In genomic region chr9:102211296-102212035, GRCm38 (mm10) we compare ENCODE assay signal across 12 mouse cellular contexts.
DNase-seq lines count a peak whose midpoint lies in the region; ATAC-seq and TF ChIP-seq lines count a peak whose summit lies in the region.
"Had no signal": no experiment of that assay in that cellular context is flagged by ENCODE, and none has a peak within 500 bp of the region (broad histone marks: within the 10 kb centered on the region; RNA-seq: fewer than 3 reads in every experiment).

No protein-coding gene starts in this region.

- no peaks in the 10 kb centered on the region for H3K27me3 ChIP-seq in embryonic facial prominence, embryonic 12.5 days
- H3K27me3 ChIP-seq in hindbrain, embryonic 15.5 days: no peaks in the 10 kb centered on the region

- no peaks in the 10 kb centered on the region for H3K36me3 ChIP-seq in embryonic facial prominence, embryonic 12.5 days
- H3K36me3 ChIP-seq in hindbrain, embryonic 15.5 days: no peaks in the 10 kb centered on the region

- intact Hi-C loops in left cerebral cortex, postnatal 25 days (cut with DNase I): no loop called here
- intact Hi-C loops in gastrocnemius, adult 2 months (cut with DNase I): no loop called here

- peak; percentile 89 for ATAC-seq in embryonic facial prominence, embryonic 12.5 days (ENCODE audit: insufficient number of reproducible peaks, insufficient read depth, low FRiP score, low TSS enrichment)
- peak; percentile 92 for ATAC-seq in hindbrain, embryonic 15.5 days (ENCODE audit: low FRiP score, low read depth)
- ATAC-seq: CD4-positive, CD25-positive, alpha-beta regulatory T cell, adult 4 months had no signal

- 18% methylated on average over 10 of the region's 10 CpGs for WGBS in embryonic facial prominence, embryonic 12.5 days
- WGBS in hindbrain, embryonic 15.5 days: 10% methylated on average over 10 of the region's 10 CpGs

- no peak overlapping the region for H3K4me2 ChIP-seq in embryonic facial prominence, embryonic 12.5 days (replicated peaks)
- no peak overlapping the region for H3K4me2 ChIP-seq in hindbrain, embryonic 15.5 days

- peak; percentile 17 for DNase-seq in left cerebral cortex, adult 11 months (ENCODE audit: low spot score)
- no peak for DNase-seq in left cerebral cortex, postnatal 25 days (ENCODE audit: low spot score in 2 of 2)
- peak; percentile 46 for DNase-seq in neural tube, embryonic 10.5 days (ENCODE audit: extremely low spot score, low spot score)
- no peak for DNase-seq in cerebellum, postnatal 25 days
- DNase-seq in cerebellum, adult 9-11 months: no peak
- DNase-seq in gastrocnemius, adult 2 months: no peak
- DNase-seq: heart, postnatal 10 days; lung, postnatal 14 days; thymus, adult 2 months had no signal

- no peak for TF ChIP-seq CTCF in gastrocnemius, adult 2 months (IDR thresholded peaks at IDR 0.05)

- peaks cover 9% of the 10 kb centered on the region for H3K4me1 ChIP-seq in embryonic facial prominence, embryonic 12.5 days
- H3K4me1 ChIP-seq in hindbrain, embryonic 15.5 days (replicated peaks): peaks cover 22% of the 10 kb centered on the region

- no peak overlapping the region for H3K4me3 ChIP-seq in embryonic facial prominence, embryonic 12.5 days
- H3K4me3 ChIP-seq in hindbrain, embryonic 15.5 days: no peak overlapping the region
- no peak overlapping the region for H3K4me3 ChIP-seq in gastrocnemius, adult 2 months

- H3K27ac ChIP-seq in embryonic facial prominence, embryonic 12.5 days: 0 out of 2 replicates have a peak overlapping the region, but pooled peaks have one; percentile 19
- peak overlapping the region; percentile 60 for H3K27ac ChIP-seq in hindbrain, embryonic 15.5 days (replicated peaks)
- no peak overlapping the region for H3K27ac ChIP-seq in gastrocnemius, adult 2 months

- H3K9me3 ChIP-seq in embryonic facial prominence, embryonic 12.5 days: no peaks in the 10 kb centered on the region
- no peaks in the 10 kb centered on the region for H3K9me3 ChIP-seq in hindbrain, embryonic 15.5 days

- no peak overlapping the region for H3K9ac ChIP-seq in embryonic facial prominence, embryonic 12.5 days
- H3K9ac ChIP-seq in hindbrain, embryonic 15.5 days: no peak overlapping the region

Comparison
In these comparisons a context has a peak if more than half of its experiments do, and no peak if none do; other contexts are left out.
1. DNase-seq: peak in left cerebral cortex, adult 11 months (single experiment) and neural tube, embryonic 10.5 days (single experiment); none in left cerebral cortex, postnatal 25 days (0 of 2), cerebellum, postnatal 25 days (0 of 2), cerebellum, adult 9-11 months (single experiment) and gastrocnemius, adult 2 months (single experiment).